Mouse (Mus musculus) thymus, adult 2 months (tissue): Measurements from ENCODE around the gene Adam12.

Experiments used
- CTCF ChIP-seq: fragments of 200-500 bp; IDR thresholded peaks from 2 replicates; pipeline ENCODE4 v1.5.1; 2012; ENCODE audit warnings: mild to moderate bottlenecking, control low read depth, low read length, moderate library complexity, borderline replicate concordance; ENCODE audit not compliant: control insufficient read depth, poor library complexity, insufficient read depth; ENCODE audit errors: extremely low read depth
- POLR2A ChIP-seq: fragments of 200-500 bp; IDR thresholded peaks from 2 replicates; pipeline ENCODE4 v1.6.1; 2012; ENCODE audit warnings: mild to moderate bottlenecking, low read length, control low read depth, moderate library complexity; ENCODE audit not compliant: control insufficient read depth, poor library complexity, insufficient read depth; ENCODE audit errors: extremely low read depth

- TF ChIP-seq CTCF (no peak), POLR2A (no peak)
These were observed 56.7 kb downstream of the Adam12 start for GRCm38 (mm10) chr7:134175201-134175600.
